ENCODE assay signal across 29 mouse cellular contexts in genomic region chr19:12638049-12638448, GRCm38 (mm10). TPM values are rescaled to one million over a fixed set of nuclear protein-coding genes. Genes with fewer than 3 reads are reported as not detected.
"Had no signal": no experiment of that assay in that cellular context is flagged by ENCODE, and none has a peak within 500 bp of the region (broad histone marks: within the 10 kb centered on the region; RNA-seq: fewer than 3 reads in every experiment).

No protein-coding gene starts in this region.

- H3K4me2 ChIP-seq: intestine, embryonic 15.5 days; limb, embryonic 12.5 days; limb, embryonic 15.5 days; lung, embryonic 15.5 days; midbrain, embryonic 11.5 days; neural tube, embryonic 13.5 days; stomach, embryonic 15.5 days had no signal

- H3K27me3 ChIP-seq: intestine, embryonic 15.5 days; limb, embryonic 12.5 days; limb, embryonic 15.5 days; lung, embryonic 15.5 days; megakaryocyte, embryonic 14.5 days; neural tube, embryonic 13.5 days; stomach, embryonic 15.5 days had no signal

- H3K4me3 ChIP-seq: intestine, embryonic 15.5 days; limb, embryonic 12.5 days; limb, embryonic 15.5 days; lung, embryonic 15.5 days; megakaryocyte, embryonic 14.5 days; myocyte; neural tube, embryonic 13.5 days; stomach, embryonic 15.5 days had no signal

- H3K4me1 ChIP-seq: intestine, embryonic 15.5 days; limb, embryonic 12.5 days; limb, embryonic 15.5 days; lung, embryonic 15.5 days; neural tube, embryonic 13.5 days; stomach, embryonic 15.5 days had no signal

- H3K9ac ChIP-seq: intestine, embryonic 15.5 days; limb, embryonic 12.5 days; limb, embryonic 15.5 days; lung, embryonic 15.5 days; neural tube, embryonic 13.5 days; stomach, embryonic 15.5 days had no signal

- H3K27ac ChIP-seq: intestine, embryonic 15.5 days; limb, embryonic 12.5 days; limb, embryonic 15.5 days; lung, embryonic 15.5 days; neural tube, embryonic 13.5 days; stomach, embryonic 15.5 days had no signal

- H3K9me3 ChIP-seq: intestine, embryonic 15.5 days; limb, embryonic 12.5 days; limb, embryonic 15.5 days; lung, embryonic 15.5 days; megakaryocyte, embryonic 14.5 days; neural tube, embryonic 13.5 days; stomach, embryonic 15.5 days had no signal

- H3K36me3 ChIP-seq: intestine, embryonic 15.5 days; limb, embryonic 12.5 days; limb, embryonic 15.5 days; lung, embryonic 15.5 days; neural tube, embryonic 13.5 days; stomach, embryonic 15.5 days had no signal

- ATAC-seq: intestine, embryonic 15.5 days had no signal

- DNase-seq: kidney, adult 11 months; kidney, postnatal 14 days; kidney, postnatal 4 days; left cerebral cortex, postnatal 4 days; lung, adult 18-20 months; lung, postnatal 10 days; lung, postnatal 36 days; midbrain, embryonic 14.5 days; retina, postnatal 1 day; right cerebral cortex, postnatal 25 days; spleen, adult 18-20 months; thymus, postnatal 25 days had no signal

RNA-seq across cellular contexts. Expression of gene Glyat, which starts 4.9 kb away (rescaled TPM):
- total RNA-seq: left cerebral cortex, adult 8-10 months; left cerebral cortex, postnatal 14 days; left cerebral cortex, postnatal 4 days; monocyte, adult 5-6 weeks; neutrophil, adult 5-6 weeks had no signal
- polyA plus RNA-seq: limb, embryonic 12.5 days; limb, embryonic 15.5 days; lung, embryonic 15.5 days; midbrain, embryonic 11.5 days; midbrain, embryonic 14.5 days; myocyte; neural tube, embryonic 13.5 days; stomach, embryonic 15.5 days had no signal

RNA-seq across cellular contexts. Expression of gene Olfr1442, which starts 32.2 kb away (rescaled TPM):
- total RNA-seq: layer of hippocampus, adult 18-20 months; layer of hippocampus, postnatal 14 days; left cerebral cortex, adult 8-10 months; left cerebral cortex, postnatal 14 days; left cerebral cortex, postnatal 4 days; monocyte, adult 5-6 weeks; neutrophil, adult 5-6 weeks had no signal
- polyA plus RNA-seq: intestine, embryonic 15.5 days; limb, embryonic 12.5 days; limb, embryonic 15.5 days; lung, embryonic 15.5 days; midbrain, embryonic 11.5 days; midbrain, embryonic 14.5 days; myocyte; neural tube, embryonic 13.5 days; stomach, embryonic 15.5 days; thymus, postnatal 0 days had no signal

RNA-seq across cellular contexts. Expression of gene Gm4952, which starts 38.3 kb away (rescaled TPM):
- total RNA-seq: layer of hippocampus, adult 18-20 months; monocyte, adult 5-6 weeks; neutrophil, adult 5-6 weeks had no signal
- polyA plus RNA-seq: limb, embryonic 12.5 days; limb, embryonic 15.5 days; midbrain, embryonic 11.5 days; myocyte; neural tube, embryonic 13.5 days had no signal

RNA-seq across cellular contexts. Expression of gene Olfr1443, which starts 39.9 kb away (rescaled TPM):
- total RNA-seq: layer of hippocampus, adult 18-20 months; layer of hippocampus, postnatal 14 days; left cerebral cortex, adult 8-10 months; left cerebral cortex, postnatal 14 days; left cerebral cortex, postnatal 4 days; monocyte, adult 5-6 weeks; neutrophil, adult 5-6 weeks had no signal
- polyA plus RNA-seq: intestine, embryonic 15.5 days; kidney, embryonic 16.5 days; limb, embryonic 12.5 days; limb, embryonic 15.5 days; lung, embryonic 15.5 days; midbrain, embryonic 11.5 days; midbrain, embryonic 14.5 days; myocyte; neural tube, embryonic 13.5 days; stomach, embryonic 15.5 days; thymus, postnatal 0 days had no signal

RNA-seq across cellular contexts. Expression of gene Keg1, which starts 57.5 kb away (rescaled TPM):
- total RNA-seq: layer of hippocampus, adult 18-20 months; layer of hippocampus, postnatal 14 days; left cerebral cortex, adult 8-10 months; left cerebral cortex, postnatal 14 days; left cerebral cortex, postnatal 4 days; monocyte, adult 5-6 weeks; neutrophil, adult 5-6 weeks had no signal
- polyA plus RNA-seq: limb, embryonic 12.5 days; limb, embryonic 15.5 days; midbrain, embryonic 11.5 days; midbrain, embryonic 14.5 days; myocyte; neural tube, embryonic 13.5 days; thymus, postnatal 0 days had no signal
